Mouse (Mus musculus) neural tube, embryonic 15.5 days (tissue): Measurements from ENCODE around the gene Vasn. TPM values are rescaled to one million over a fixed set of nuclear protein-coding genes. Genes with fewer than 3 reads are reported as not detected.
"Not testable (repeated sequence)": the region's sequence is repeated elsewhere in the genome, so short reads cannot be mapped to it uniquely, and the experiment has no call there.

Source experiments
- ATAC-seq: fragments of 200-750 bp; cut with Nextera tagmentation; 2 replicates; pipeline ENCODE4 v1.8.0; 2017; ENCODE audit warnings: mild to moderate bottlenecking, moderate TSS enrichment, moderate library complexity; ENCODE audit not compliant: low FRiP score
- H3K27ac ChIP-seq: fragments of 300-500 bp; sonication (generic); replicated peaks from 2 replicates; pipeline ENCODE4 v1.5.1; 2015; ENCODE audit warnings: mild to moderate bottlenecking, inconsistent platforms
- H3K27me3 ChIP-seq: fragments of 300-500 bp; sonication (generic); replicated peaks from 2 replicates; pipeline ENCODE4 v1.6.1; 2015; ENCODE audit warnings: inconsistent platforms
- H3K36me3 ChIP-seq: fragments of 300-500 bp; sonication (generic); 2 replicates; pipeline ENCODE4 v1.6.1; 2015; ENCODE audit warnings: inconsistent platforms
- H3K4me1 ChIP-seq: fragments of 300-500 bp; sonication (generic); 2 replicates; pipeline ENCODE4 v1.6.1; 2015; ENCODE audit warnings: inconsistent platforms
- H3K4me2 ChIP-seq: fragments of 300-500 bp; sonication (generic); 2 replicates; pipeline ENCODE4 v1.6.1; 2015; ENCODE audit warnings: inconsistent platforms, mild to moderate bottlenecking, moderate library complexity
- H3K4me3 ChIP-seq: fragments of 300-500 bp; sonication (generic); replicated peaks from 2 replicates; pipeline ENCODE4 v1.5.1; 2015; ENCODE audit warnings: mild to moderate bottlenecking, inconsistent platforms
- H3K9ac ChIP-seq: fragments of 300-500 bp; sonication (generic); replicated peaks from 2 replicates; pipeline ENCODE4 v1.6.1; 2015; ENCODE audit warnings: mild to moderate bottlenecking, inconsistent platforms
- H3K9me3 ChIP-seq: fragments of 300-500 bp; sonication (generic); replicated peaks from 2 replicates; pipeline ENCODE4 v1.6.1; 2016; ENCODE audit warnings: inconsistent platforms
- WGBS: fragments of 180-500 bp; shearing (Covaris S2); methylation state at CpG from one replicate; pipeline ENCODE4 v1.1.7; 2015; ENCODE audit warnings: mixed read lengths; 5-methylcytosine and 5-hydroxymethylcytosine counted together
- polyA plus RNA-seq: library from polyadenylated mRNA; unstranded; fragments of >200 nt; fragmentation: Nextera tagmentation; extraction: Ambion mirVana; gene quantifications from 2 replicates; pipeline ENCODE4 v1.2.1, GENCODE M21; 2015

Vasn gene
- polyA plus RNA-seq, 1 experiment from 2014 or later, result 7.1 TPM

DNA sequence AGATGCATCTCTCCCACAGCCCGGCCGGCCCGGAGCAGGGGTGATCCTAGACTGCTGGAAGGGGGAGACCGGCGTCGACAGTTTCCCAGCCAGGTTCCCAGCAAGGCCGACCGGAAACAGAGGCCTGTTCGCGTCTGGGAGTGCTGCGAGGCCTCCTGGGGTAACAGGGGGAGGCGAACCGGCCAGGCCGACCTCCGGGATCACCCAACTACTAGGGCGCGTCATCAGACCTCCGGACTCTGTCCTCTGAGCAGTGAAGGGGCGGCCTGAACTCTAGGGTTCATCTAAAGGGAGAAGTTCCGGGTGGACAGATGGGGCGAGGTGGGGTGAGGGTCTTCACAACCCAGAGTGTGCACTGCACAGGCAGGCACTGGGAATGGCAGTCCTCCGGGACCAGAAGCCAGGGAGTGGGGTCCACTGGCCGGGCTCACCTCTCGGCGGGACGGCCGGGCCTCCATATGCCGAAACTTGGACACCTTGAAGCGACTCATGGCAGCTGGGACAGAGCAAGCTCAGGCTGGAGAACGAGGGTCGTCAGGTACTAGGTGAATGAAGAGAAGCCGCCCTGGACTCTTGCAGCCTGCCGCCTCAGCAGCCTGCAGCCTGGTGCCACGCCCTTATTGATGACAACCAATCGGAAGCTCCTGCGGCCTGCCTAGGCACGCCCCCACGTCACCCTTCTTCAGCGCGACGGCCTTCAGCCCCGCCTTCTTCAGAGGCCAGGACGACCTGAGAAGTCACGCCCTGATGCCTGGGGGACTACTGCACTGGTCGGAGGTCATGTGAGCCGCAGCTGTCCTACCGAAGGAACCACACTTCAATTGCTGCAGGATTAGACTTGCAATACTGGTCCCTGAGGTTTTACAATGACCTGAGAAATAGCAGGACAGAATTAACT, 39.6 kb downstream of the Vasn start, which contains the start of gene Coro7:
TSS of gene Coro7 (minus strand) at position 657 of the 898 bp plus-strand sequence.
- H3K36me3 ChIP-seq, result peaks cover 18% of the 10 kb centered on the region
- no peaks in the 10 kb centered on the region for H3K27me3 ChIP-seq
- peak within 1 kb of the TSS; percentile 61 for H3K9ac ChIP-seq
- peak within 1 kb of the TSS; percentile 81 for H3K4me2 ChIP-seq
- H3K4me1 ChIP-seq, result peaks cover 24% of the 10 kb centered on the region
- peak within 1 kb of the TSS; percentile 54 for H3K27ac ChIP-seq
- peak; percentile 90 for ATAC-seq
- under 1% methylated on average over 47 of the region's 47 CpGs for WGBS
- no peaks in the 10 kb centered on the region for H3K9me3 ChIP-seq
- peak within 1 kb of the TSS; percentile 72 for H3K4me3 ChIP-seq

DNA sequence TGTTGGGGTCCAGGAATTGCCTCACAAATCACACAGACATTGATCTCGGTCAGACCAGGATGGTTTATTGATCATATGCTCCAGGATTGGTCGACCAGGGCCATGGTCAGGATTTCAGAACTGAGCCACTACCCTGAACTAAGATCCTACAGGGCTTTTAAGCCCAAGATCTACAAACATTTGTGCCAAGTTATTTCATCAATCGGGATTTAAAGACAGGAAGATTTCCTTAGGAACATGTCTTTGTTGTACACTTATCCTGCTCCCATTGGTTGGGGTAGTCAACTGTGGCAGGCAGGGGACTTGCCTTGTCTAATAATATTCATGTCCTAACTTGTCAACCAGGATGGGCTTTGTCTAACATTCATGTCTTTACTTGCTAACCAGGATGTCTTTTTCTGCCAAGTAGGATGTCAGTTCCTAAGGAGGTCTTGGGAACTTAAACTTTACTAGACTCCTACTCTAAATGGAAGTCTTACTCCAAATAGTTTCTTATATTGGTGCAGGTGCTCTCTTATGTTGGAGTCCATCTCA, 41.2 kb downstream of the Vasn start:
- H3K4me3 ChIP-seq, H3K27me3 ChIP-seq, ATAC-seq, H3K9ac ChIP-seq, H3K36me3 ChIP-seq, H3K4me2 ChIP-seq, H3K9me3 ChIP-seq, H3K27ac ChIP-seq: not testable (repeated sequence)
- H3K4me1 ChIP-seq, result peaks cover 37% of the 10 kb centered on the region
- WGBS, result 84% methylated on average over 3 of the region's 3 CpGs

DNA sequence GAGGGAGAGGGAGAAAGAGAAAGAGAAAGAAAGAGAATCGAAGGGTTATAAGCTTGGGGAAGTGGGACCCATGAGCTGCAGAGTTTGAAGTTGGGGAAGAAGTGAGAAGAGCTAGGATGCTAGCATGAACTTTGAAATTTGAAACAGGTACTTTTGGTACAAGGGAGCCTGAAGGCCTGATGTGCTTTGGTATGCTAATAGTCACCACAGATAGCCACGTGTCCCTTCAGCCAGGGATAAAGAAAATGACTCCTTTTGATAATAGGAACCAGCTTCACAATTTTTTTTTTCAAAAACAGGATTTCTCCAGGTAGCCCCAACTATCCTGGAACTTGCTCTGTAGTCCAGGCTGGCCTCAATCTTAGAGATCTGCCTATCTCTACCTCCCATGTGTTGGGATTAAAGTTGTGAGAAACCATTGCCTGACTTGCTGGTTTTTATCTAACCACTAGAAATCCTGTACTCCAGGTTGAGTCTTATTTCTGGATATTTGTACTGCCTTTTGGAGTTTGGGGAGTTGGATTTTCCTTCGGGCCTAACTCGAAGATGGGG, 43.0 kb downstream of the Vasn start:
- H3K9ac ChIP-seq, result no peak overlapping the region
- WGBS, result 80% methylated on average over 4 of the region's 4 CpGs

DNA sequence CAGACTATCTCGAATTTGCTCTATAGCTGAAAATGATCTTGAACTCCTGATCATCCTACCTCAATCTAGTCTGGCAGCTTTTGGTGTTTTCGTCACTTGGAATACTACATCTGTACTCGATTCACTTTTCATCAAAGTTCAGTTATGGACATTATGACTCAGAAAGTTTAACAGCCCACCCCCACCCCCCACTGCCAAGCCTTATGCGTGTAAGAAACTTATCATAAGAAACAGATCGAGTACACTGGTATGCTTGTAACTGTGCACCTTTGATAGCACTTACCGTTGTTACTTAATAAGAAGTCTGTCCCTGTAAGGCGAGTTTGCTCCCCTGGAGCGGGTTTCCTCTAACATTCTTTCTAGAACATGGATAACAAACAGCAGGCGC, 43.4 kb downstream of the Vasn start:
- Histone ChIP-seq H3K4me3 (peak overlapping the region; percentile 94), H3K4me1 (peaks cover 31% of the 10 kb centered on the region), H3K36me3 (peaks cover 14% of the 10 kb centered on the region), H3K27ac (peak overlapping the region; percentile 95), H3K9ac (peak overlapping the region; percentile 96), H3K9me3 (no peaks in the 10 kb centered on the region), H3K4me2 (peak overlapping the region; percentile 88), H3K27me3 (no peaks in the 10 kb centered on the region)
- ATAC-seq, result peak; percentile 2; the same call in 1 of the 2 replicates
- 33% methylated on average over 9 of the region's 9 CpGs for WGBS

More for the DNA sequence above, 43.0 kb downstream of the Vasn start:
- H3K27me3 ChIP-seq, result no peaks in the 10 kb centered on the region
- no peak for ATAC-seq
- peaks cover 9% of the 10 kb centered on the region for H3K36me3 ChIP-seq
- H3K27ac ChIP-seq, result peak overlapping the region; percentile 95; the same call in 1 of the 2 replicates
- peaks cover 36% of the 10 kb centered on the region for H3K4me1 ChIP-seq
- no peaks in the 10 kb centered on the region for H3K9me3 ChIP-seq
- peak overlapping the region; percentile 88 for H3K4me2 ChIP-seq
- peak overlapping the region; percentile 94; the same call in 1 of the 2 replicates for H3K4me3 ChIP-seq

DNA sequence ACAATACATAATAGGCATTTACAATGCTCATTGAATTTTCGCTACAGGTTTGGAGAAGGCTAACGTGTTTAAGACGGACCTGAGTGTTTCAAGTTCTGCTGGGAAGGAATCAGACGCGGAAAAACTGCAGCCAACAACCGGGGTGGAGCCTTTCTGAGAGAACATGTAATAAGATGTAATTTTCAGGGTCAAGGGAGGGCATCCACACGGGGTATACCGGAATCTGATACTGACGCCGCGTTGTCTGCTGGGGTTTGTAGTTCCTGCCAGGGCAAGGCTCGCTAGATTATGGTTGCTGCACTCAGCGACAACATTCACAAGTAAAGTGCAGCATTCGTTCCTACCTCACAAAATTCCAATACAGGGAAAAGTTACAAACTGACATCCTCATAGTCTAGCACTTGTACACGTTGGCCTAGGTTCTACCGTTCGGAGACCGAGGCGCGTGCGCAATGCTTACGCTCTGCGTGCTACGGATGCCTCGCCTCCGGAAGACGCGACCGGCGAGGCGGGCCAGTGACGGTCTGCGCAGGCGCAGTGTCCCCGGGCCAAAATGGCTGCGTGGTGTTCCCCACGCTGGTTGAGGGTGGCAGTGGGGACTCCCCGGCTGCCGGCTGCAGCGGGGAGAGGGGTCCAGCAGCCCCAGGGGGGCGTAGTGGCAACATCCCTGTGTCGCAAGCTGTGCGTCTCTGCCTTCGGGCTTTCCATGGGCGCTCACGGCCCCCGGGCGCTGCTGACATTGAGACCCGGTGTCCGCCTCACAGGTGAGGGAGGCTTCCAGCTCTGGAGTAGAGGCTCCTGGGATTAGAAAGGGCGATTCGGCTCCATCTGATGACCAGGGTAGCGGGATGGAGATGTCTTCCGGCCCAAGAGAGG, 44.1 kb downstream of the Vasn start:
- Histone ChIP-seq H3K9me3 (no peaks in the 10 kb centered on the region), H3K36me3 (peaks cover 18% of the 10 kb centered on the region), H3K4me1 (peaks cover 25% of the 10 kb centered on the region), H3K4me3 (peak overlapping the region; percentile 94), H3K27ac (peak overlapping the region; percentile 95), H3K9ac (peak overlapping the region; percentile 96), H3K4me2 (peak overlapping the region; percentile 88), H3K27me3 (no peaks in the 10 kb centered on the region)
- under 1% methylated on average over 54 of the region's 54 CpGs for WGBS
- ATAC-seq, result peak; percentile 88

DNA sequence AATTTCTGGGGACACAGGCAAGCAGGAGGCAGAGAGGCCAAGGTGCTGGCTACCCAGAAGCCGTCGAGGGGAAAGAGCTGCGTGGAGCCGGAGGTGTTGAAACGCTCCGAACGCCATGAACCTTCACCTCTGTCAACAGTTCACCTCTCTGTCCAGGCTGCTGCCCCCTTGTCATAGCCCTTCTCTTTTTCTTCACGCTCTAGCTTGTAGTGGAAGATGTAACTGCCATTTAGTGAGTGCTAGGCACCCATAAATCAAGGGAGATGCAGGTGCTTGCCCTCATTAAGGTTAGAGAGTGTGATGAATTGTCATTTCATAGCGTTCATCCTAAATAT, 44.7 kb downstream of the Vasn start:
- peak overlapping the region; percentile 88 for H3K4me2 ChIP-seq
- peak overlapping the region; percentile 96 for H3K9ac ChIP-seq
- ATAC-seq, result no peak
- peak overlapping the region; percentile 95 for H3K27ac ChIP-seq
- peaks cover 22% of the 10 kb centered on the region for H3K4me1 ChIP-seq
- peak overlapping the region; percentile 94 for H3K4me3 ChIP-seq
- no peaks in the 10 kb centered on the region for H3K27me3 ChIP-seq
- peaks cover 24% of the 10 kb centered on the region for H3K36me3 ChIP-seq
- no peaks in the 10 kb centered on the region for H3K9me3 ChIP-seq
- 3% methylated on average over 9 of the region's 9 CpGs for WGBS

DNA sequence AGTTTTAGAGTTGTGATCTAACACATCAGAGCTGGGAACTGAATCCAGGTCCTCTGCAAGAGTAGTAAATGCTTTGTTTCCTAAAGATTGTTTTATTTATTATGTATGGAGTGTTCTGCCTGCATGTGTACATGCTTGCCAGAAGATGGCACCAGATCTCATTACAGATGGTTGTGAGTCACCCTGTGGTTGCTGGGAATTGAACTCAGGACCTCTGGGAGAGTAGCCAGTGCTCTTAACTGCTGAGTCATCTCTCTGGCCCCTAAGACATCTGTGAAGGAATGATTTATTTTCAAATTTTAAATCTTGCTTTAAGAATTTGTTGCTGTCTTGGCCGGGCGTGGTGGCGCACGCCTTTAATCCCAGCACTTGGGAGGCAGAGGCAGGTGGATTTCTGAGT, 49.6 kb downstream of the Vasn start:
- not testable (repeated sequence) for H3K4me3 ChIP-seq, H3K27ac ChIP-seq, H3K9me3 ChIP-seq, H3K4me2 ChIP-seq, ATAC-seq, H3K9ac ChIP-seq, H3K27me3 ChIP-seq
- peaks cover 13% of the 10 kb centered on the region for H3K4me1 ChIP-seq
- WGBS, result 97% methylated on average over 4 of the region's 4 CpGs
- H3K36me3 ChIP-seq, result peaks cover 67% of the 10 kb centered on the region

Other genes with a start within 250 kb of the Vasn start
- 4.0 and 5.0 TPM in 2 replicates for gene Adcy9, start 219.4 kb upstream of the Vasn start, polyA plus RNA-seq
- 22.4 and 26.3 TPM in 2 replicates for gene Srl, start 98.1 kb upstream of the Vasn start, polyA plus RNA-seq
- 8.6 and 12.3 TPM in 2 replicates for gene Tfap4, start 80.1 kb upstream of the Vasn start, polyA plus RNA-seq
- gene Glis2, start 45.2 kb upstream of the Vasn start, polyA plus RNA-seq, result 17.2 and 18.7 TPM in 2 replicates
- 150 and 179 TPM in 2 replicates for gene Pam16, start 15.0 kb upstream of the Vasn start, polyA plus RNA-seq
- gene Dnaja3, start within 50 bp of the Vasn start, polyA plus RNA-seq, result 68.6 and 71.0 TPM in 2 replicates
- gene Coro7, start 39.8 kb downstream of the Vasn start, polyA plus RNA-seq, result 31.4 and 35.5 TPM in 2 replicates
- 50.8 and 51.4 TPM in 2 replicates for gene Nmral1, start 79.4 kb downstream of the Vasn start, polyA plus RNA-seq
- gene Hmox2, start 86.4 kb downstream of the Vasn start, polyA plus RNA-seq, result 119 and 120 TPM in 2 replicates
- gene Cdip1, start 150.4 kb downstream of the Vasn start, polyA plus RNA-seq, result 130 and 137 TPM in 2 replicates
- gene 4930562C15Rik, start 195.5 kb downstream of the Vasn start, polyA plus RNA-seq, result 0.54 and 0.60 TPM in 2 replicates
- 66.0 and 66.7 TPM in 2 replicates for gene Ubald1, start 240.4 kb downstream of the Vasn start, polyA plus RNA-seq
- gene Mgrn1, start 246.3 kb downstream of the Vasn start, polyA plus RNA-seq, result 122 and 125 TPM in 2 replicates